Mouse (Mus musculus): Measurements from ENCODE around the gene Scamp4. TPM values are rescaled to one million over a fixed set of nuclear protein-coding genes. Genes with fewer than 3 reads are reported as not detected.

Scamp4 gene
- polyA plus RNA-seq, 1 experiment from 2014 or later = 65.9 TPM

- Histone ChIP-seq H3K27ac (replicated peaks in 1 of 2; ENCODE audit: control insufficient read depth in 1 of 2, insufficient read depth in 1 of 2, low read depth in 2 of 2, low read length in 2 of 2) (peak within 1 kb of the TSS; percentile 90 to 99), H3K4me3 (ENCODE audit: control insufficient read depth in 1 of 2, insufficient read depth in 1 of 2, low read depth in 1 of 2, low read length in 2 of 2) (peak within 1 kb of the TSS; percentile 86 to 92), H3K4me2 (ENCODE audit: low read length) (peak within 1 kb of the TSS; percentile 98), H3K9me3 (ENCODE audit: control insufficient read depth, low read length) (no peaks in the 10 kb centered on the region), H3K9ac (ENCODE audit: low read length) (peak within 1 kb of the TSS; percentile 96), H3K4me1 (ENCODE audit: control insufficient read depth in 2 of 2, insufficient read depth in 2 of 2, low read length in 2 of 2) (peaks cover 27 to 47% of the 10 kb centered on the region in 2 experiments), H3K36me3 (ENCODE audit: control insufficient read depth, insufficient read depth, low read length) (no peaks in the 10 kb centered on the region), H3K27me3 (ENCODE audit: control insufficient read depth, insufficient read depth, low read length) (no peaks in the 10 kb centered on the region)
- under 1% methylated on average over 74 of the region's 85 CpGs for WGBS
- peak; percentile 10 for ATAC-seq (ENCODE audit: insufficient number of reproducible peaks, insufficient read depth, low FRiP score, low read depth)
Observed at GRCm38 (mm10) chr10:80622661-80623456, 20.2 kb downstream of the Scamp4 start, which contains the start of gene Csnk1g2. TSS of gene Csnk1g2 (plus strand) at chr10:80622838.

- Histone ChIP-seq H3K27ac (replicated peaks in 1 of 2; ENCODE audit: control insufficient read depth in 1 of 2, insufficient read depth in 1 of 2, low read depth in 2 of 2, low read length in 2 of 2) (peak overlapping the region; percentile 86 to 90), H3K9me3 (ENCODE audit: control insufficient read depth, low read length) (no peaks in the 10 kb centered on the region), H3K36me3 (ENCODE audit: control insufficient read depth, insufficient read depth, low read length) (no peaks in the 10 kb centered on the region), H3K4me1 (ENCODE audit: control insufficient read depth in 2 of 2, insufficient read depth in 2 of 2, low read length in 2 of 2) (peaks cover 28 to 50% of the 10 kb centered on the region in 2 experiments), H3K4me3 (ENCODE audit: control insufficient read depth in 1 of 2, insufficient read depth in 1 of 2, low read depth in 1 of 2, low read length in 2 of 2) (peak overlapping the region; percentile 86 to 92), H3K9ac (ENCODE audit: low read length) (peak overlapping the region; percentile 96), H3K27me3 (ENCODE audit: control insufficient read depth, insufficient read depth, low read length) (no peaks in the 10 kb centered on the region), H3K4me2 (ENCODE audit: low read length) (peak overlapping the region; percentile 98)
- WGBS = 13% methylated on average over 15 of the region's 15 CpGs
- ATAC-seq (ENCODE audit: insufficient number of reproducible peaks, insufficient read depth, low FRiP score, low read depth) = no peak
Observed at GRCm38 (mm10) chr10:80623457-80624191, 21.0 kb downstream of the Scamp4 start.

GRCm38 (mm10) chr10:80625764-80626163 lies 23.1 kb downstream of the Scamp4 start:
- peaks cover 42 to 66% of the 10 kb centered on the region in 2 experiments for H3K4me1 ChIP-seq (ENCODE audit: control insufficient read depth in 2 of 2, insufficient read depth in 2 of 2, low read length in 2 of 2)
- H3K4me3 ChIP-seq (ENCODE audit: control insufficient read depth in 1 of 2, insufficient read depth in 1 of 2, low read depth in 1 of 2, low read length in 2 of 2) = no peak overlapping the region
- no peak overlapping the region for H3K27ac ChIP-seq (replicated peaks in 1 of 2; ENCODE audit: control insufficient read depth in 1 of 2, insufficient read depth in 1 of 2, low read depth in 2 of 2, low read length in 2 of 2)
- WGBS = 86% methylated on average over 4 of the region's 4 CpGs
- ATAC-seq (ENCODE audit: insufficient number of reproducible peaks, insufficient read depth, low FRiP score, low read depth) = no peak
- no peaks in the 10 kb centered on the region for H3K27me3 ChIP-seq (ENCODE audit: control insufficient read depth, insufficient read depth, low read length)
- peak overlapping the region; percentile 22; the same call in 1 of the 2 replicates for H3K9ac ChIP-seq (ENCODE audit: low read length)
- no peaks in the 10 kb centered on the region for H3K9me3 ChIP-seq (ENCODE audit: control insufficient read depth, low read length)
- H3K4me2 ChIP-seq (ENCODE audit: low read length) = no peak overlapping the region
- no peaks in the 10 kb centered on the region for H3K36me3 ChIP-seq (ENCODE audit: control insufficient read depth, insufficient read depth, low read length)

- ATAC-seq (ENCODE audit: insufficient number of reproducible peaks, insufficient read depth, low FRiP score, low read depth) = 0 out of 2 replicates have a peak, but pooled peaks have one; percentile 23
- H3K4me2 ChIP-seq (ENCODE audit: low read length) = 0 out of 2 replicates have a peak overlapping the region, but pooled peaks have one; percentile 27
- peak overlapping the region; percentile 56 for H3K9ac ChIP-seq (ENCODE audit: low read length)
- no peak overlapping the region for H3K4me3 ChIP-seq (ENCODE audit: control insufficient read depth in 1 of 2, insufficient read depth in 1 of 2, low read depth in 1 of 2, low read length in 2 of 2)
- 0 out of 4 replicates have a peak overlapping the region, but pooled peaks of 1 of the 2 experiments have one; percentile 12 for H3K27ac ChIP-seq (replicated peaks in 1 of 2; ENCODE audit: control insufficient read depth in 1 of 2, insufficient read depth in 1 of 2, low read depth in 2 of 2, low read length in 2 of 2)
- H3K4me1 ChIP-seq (ENCODE audit: control insufficient read depth in 2 of 2, insufficient read depth in 2 of 2, low read length in 2 of 2) = peaks cover 39 to 60% of the 10 kb centered on the region in 2 experiments
- H3K9me3 ChIP-seq (ENCODE audit: control insufficient read depth, low read length) = no peaks in the 10 kb centered on the region
- H3K27me3 ChIP-seq (ENCODE audit: control insufficient read depth, insufficient read depth, low read length) = no peaks in the 10 kb centered on the region
- H3K36me3 ChIP-seq (ENCODE audit: control insufficient read depth, insufficient read depth, low read length) = peaks cover 6% of the 10 kb centered on the region
- 9% methylated on average over 2 of the region's 2 CpGs for WGBS
Observed at GRCm38 (mm10) chr10:80627685-80628084, 25.0 kb downstream of the Scamp4 start.

- Histone ChIP-seq H3K9me3 (ENCODE audit: control insufficient read depth, low read length) (no peaks in the 10 kb centered on the region), H3K4me3 (ENCODE audit: control insufficient read depth in 1 of 2, insufficient read depth in 1 of 2, low read depth in 1 of 2, low read length in 2 of 2) (no peak overlapping the region), H3K27me3 (ENCODE audit: control insufficient read depth, insufficient read depth, low read length) (no peaks in the 10 kb centered on the region), H3K9ac (ENCODE audit: low read length) (no peak overlapping the region), H3K27ac (replicated peaks in 1 of 2; ENCODE audit: control insufficient read depth in 1 of 2, insufficient read depth in 1 of 2, low read depth in 2 of 2, low read length in 2 of 2) (no peak overlapping the region), H3K4me2 (ENCODE audit: low read length) (no peak overlapping the region), H3K4me1 (ENCODE audit: control insufficient read depth in 2 of 2, insufficient read depth in 2 of 2, low read length in 2 of 2) (peaks cover 32 to 53% of the 10 kb centered on the region in 2 experiments), H3K36me3 (ENCODE audit: control insufficient read depth, insufficient read depth, low read length) (peaks cover 8% of the 10 kb centered on the region)
- ATAC-seq (ENCODE audit: insufficient number of reproducible peaks, insufficient read depth, low FRiP score, low read depth) = no peak
- WGBS = 66% methylated on average over 9 of the region's 9 CpGs
Observed at GRCm38 (mm10) chr10:80628925-80629324, 26.3 kb downstream of the Scamp4 start.

GRCm38 (mm10) chr10:80635345-80635744 lies 32.7 kb downstream of the Scamp4 start:
- H3K9me3 ChIP-seq (ENCODE audit: control insufficient read depth, low read length) = no peaks in the 10 kb centered on the region
- H3K4me1 ChIP-seq (ENCODE audit: control insufficient read depth in 2 of 2, insufficient read depth in 2 of 2, low read length in 2 of 2) = peaks cover 0 to under 1% of the 10 kb centered on the region in 2 experiments; a peak in 1 of 4 replicates
- WGBS = 78% methylated on average over 6 of the region's 6 CpGs
- no peak overlapping the region for H3K9ac ChIP-seq (ENCODE audit: low read length)
- H3K27ac ChIP-seq (replicated peaks in 1 of 2; ENCODE audit: control insufficient read depth in 1 of 2, insufficient read depth in 1 of 2, low read depth in 2 of 2, low read length in 2 of 2) = no peak overlapping the region
- H3K27me3 ChIP-seq (ENCODE audit: control insufficient read depth, insufficient read depth, low read length) = no peaks in the 10 kb centered on the region
- peaks cover 72% of the 10 kb centered on the region for H3K36me3 ChIP-seq (ENCODE audit: control insufficient read depth, insufficient read depth, low read length)
- H3K4me3 ChIP-seq (ENCODE audit: control insufficient read depth in 1 of 2, insufficient read depth in 1 of 2, low read depth in 1 of 2, low read length in 2 of 2) = no peak overlapping the region
- no peak overlapping the region for H3K4me2 ChIP-seq (ENCODE audit: low read length)
- no peak for ATAC-seq (ENCODE audit: insufficient number of reproducible peaks, insufficient read depth, low FRiP score, low read depth)

- Histone ChIP-seq H3K36me3 (ENCODE audit: control insufficient read depth, insufficient read depth, low read length) (peaks cover 65% of the 10 kb centered on the region), H3K27me3 (ENCODE audit: control insufficient read depth, insufficient read depth, low read length) (no peaks in the 10 kb centered on the region), H3K9me3 (ENCODE audit: control insufficient read depth, low read length) (no peaks in the 10 kb centered on the region), H3K4me3 (ENCODE audit: control insufficient read depth in 1 of 2, insufficient read depth in 1 of 2, low read depth in 1 of 2, low read length in 2 of 2) (no peak overlapping the region), H3K9ac (ENCODE audit: low read length) (no peak overlapping the region), H3K4me2 (ENCODE audit: low read length) (no peak overlapping the region), H3K27ac (replicated peaks in 1 of 2; ENCODE audit: control insufficient read depth in 1 of 2, insufficient read depth in 1 of 2, low read depth in 2 of 2, low read length in 2 of 2) (no peak overlapping the region), H3K4me1 (ENCODE audit: control insufficient read depth in 2 of 2, insufficient read depth in 2 of 2, low read length in 2 of 2) (no peaks in the 10 kb centered on the region; a peak in 1 of 4 replicates)
- ATAC-seq (ENCODE audit: insufficient number of reproducible peaks, insufficient read depth, low FRiP score, low read depth) = no peak
- 94% methylated on average over 10 of the region's 10 CpGs for WGBS
Observed at GRCm38 (mm10) chr10:80646936-80647335, 44.3 kb downstream of the Scamp4 start.

All from heart, embryonic 14.5 days (tissue).